Mouse (Mus musculus) embryonic facial prominence, embryonic 15.5 days (tissue): ENCODE measurements around the gene Tbc1d20. TPM values are rescaled to one million over a fixed set of nuclear protein-coding genes. Genes with fewer than 3 reads are reported as not detected.

ENCODE experiments used
- ATAC-seq: fragments of 200-750 bp; cut with Nextera tagmentation; 2 replicates; pipeline ENCODE4 v1.8.0; 2017; ENCODE audit warnings: low read depth, moderate TSS enrichment; ENCODE audit not compliant: insufficient number of reproducible peaks, low FRiP score, low TSS enrichment
- H3K27ac ChIP-seq: fragments of 300-500 bp; sonication (generic); replicated peaks from 2 replicates; pipeline ENCODE4 v1.5.1; 2015; ENCODE audit warnings: mild to moderate bottlenecking, inconsistent platforms
- H3K27me3 ChIP-seq: fragments of 300-500 bp; sonication (generic); 2 replicates; pipeline ENCODE4 v1.6.1; 2015; ENCODE audit warnings: inconsistent platforms
- H3K36me3 ChIP-seq: fragments of 300-500 bp; sonication (generic); 2 replicates; pipeline ENCODE4 v1.6.1; 2015; ENCODE audit warnings: mild to moderate bottlenecking, inconsistent platforms
- H3K4me1 ChIP-seq: fragments of 300-500 bp; sonication (generic); 2 replicates; pipeline ENCODE4 v1.6.1; 2015; ENCODE audit warnings: inconsistent platforms
- H3K4me2 ChIP-seq: fragments of 300-500 bp; sonication (generic); replicated peaks from 2 replicates; pipeline ENCODE4 v1.6.1; 2015; ENCODE audit warnings: mild to moderate bottlenecking, inconsistent platforms
- H3K4me3 ChIP-seq: fragments of 300-500 bp; sonication (generic); replicated peaks from 2 replicates; pipeline ENCODE4 v1.5.1; 2015; ENCODE audit warnings: mild to moderate bottlenecking, inconsistent platforms
- H3K9ac ChIP-seq: fragments of 300-500 bp; sonication (generic); 2 replicates; pipeline ENCODE4 v1.6.1; 2015; ENCODE audit warnings: inconsistent platforms
- H3K9me3 ChIP-seq: fragments of 300-500 bp; sonication (generic); replicated peaks from 2 replicates; pipeline ENCODE4 v1.6.1; 2016; ENCODE audit warnings: inconsistent platforms
- WGBS: fragments of 180-500 bp; shearing (Covaris S2); methylation state at CpG from one replicate; pipeline ENCODE4 v1.1.7; 2015; 5-methylcytosine and 5-hydroxymethylcytosine counted together
- polyA plus RNA-seq: library from polyadenylated mRNA; unstranded; fragments of >200 nt; fragmentation: Nextera tagmentation; extraction: Ambion mirVana; gene quantifications from 2 replicates; pipeline ENCODE4 v1.2.1, GENCODE M21; 2015

Tbc1d20 gene
- polyA plus RNA-seq, 1 experiment from 2014 or later, result 47.6 TPM

- ATAC-seq, result no peak
Measured at GRCm38 (mm10) chr2:152339631-152340179, 46.1 kb downstream of the Tbc1d20 start.

DNA sequence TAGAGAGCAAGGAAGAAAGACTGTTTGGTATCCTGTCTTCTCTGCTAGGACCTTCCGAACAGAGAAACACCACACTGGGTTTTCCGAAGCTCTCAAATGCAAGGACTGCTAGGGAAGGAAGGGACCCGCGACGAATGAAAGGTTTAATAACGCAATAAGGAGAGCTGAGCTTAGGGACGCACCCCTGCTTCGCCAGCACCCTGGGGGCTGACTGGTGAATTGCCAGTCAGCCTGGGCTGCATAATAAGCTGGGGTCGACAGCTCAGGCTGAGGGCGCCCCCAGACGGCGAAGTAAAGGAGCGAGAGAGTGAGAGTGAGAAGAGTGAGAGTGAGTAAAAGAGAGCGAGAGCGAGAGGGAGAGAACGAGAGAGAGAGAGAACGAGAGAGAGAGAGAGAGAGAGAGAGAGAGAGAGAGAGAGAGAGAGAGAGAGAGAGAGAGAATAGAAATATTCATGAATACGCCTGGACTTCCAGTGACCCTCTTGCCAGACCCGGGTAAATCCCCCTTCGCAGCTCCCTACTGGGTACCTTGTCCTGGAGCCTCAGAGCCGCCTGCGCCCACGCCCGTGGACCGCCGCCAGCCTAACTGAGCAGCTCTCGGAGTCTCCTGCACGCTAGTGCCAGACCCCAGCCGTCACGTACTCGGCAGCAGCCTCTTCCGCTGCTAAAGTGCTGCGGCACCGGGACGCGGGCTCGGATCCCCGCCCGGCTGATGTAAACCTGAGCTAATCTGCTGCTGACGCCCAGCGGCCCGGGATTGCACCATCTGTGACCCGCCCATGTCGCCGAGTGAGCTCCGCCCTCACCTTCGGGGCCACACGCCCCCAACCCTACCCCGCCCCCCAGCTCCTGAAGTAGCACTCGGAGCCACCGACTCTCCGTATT is 49.9 kb downstream of the Tbc1d20 start, which contains the start of gene Trib3:
Gene Trib3 (minus strand): TSS at position 704 of the 885 bp plus-strand sequence.
- Histone ChIP-seq H3K27me3 (0 out of 2 replicates have a peak, but pooled peaks cover 3% of the 10 kb centered on the region), H3K27ac (no peak within 1 kb of the TSS), H3K36me3 (no peaks in the 10 kb centered on the region), H3K4me2 (peak within 1 kb of the TSS; percentile 95), H3K4me1 (peaks cover 13% of the 10 kb centered on the region), H3K4me3 (peak within 1 kb of the TSS; percentile 56), H3K9ac (peak within 1 kb of the TSS; percentile 24), H3K9me3 (no peaks in the 10 kb centered on the region)
- ATAC-seq, result peak; percentile 79
- under 1% methylated on average over 52 of the region's 52 CpGs for WGBS

More at GRCm38 (mm10) chr2:152339631-152340179, 46.1 kb downstream of the Tbc1d20 start:
- Histone ChIP-seq H3K4me2 (no peak overlapping the region), H3K9me3 (no peaks in the 10 kb centered on the region), H3K4me1 (peaks cover 13% of the 10 kb centered on the region), H3K27ac (no peak overlapping the region), H3K4me3 (no peak overlapping the region), H3K27me3 (0 out of 2 replicates have a peak, but pooled peaks cover 3% of the 10 kb centered on the region), H3K36me3 (no peaks in the 10 kb centered on the region), H3K9ac (no peak overlapping the region)
- WGBS, result 88% methylated on average over 22 of the region's 22 CpGs

- ATAC-seq, result no peak
- Histone ChIP-seq H3K9me3 (no peaks in the 10 kb centered on the region), H3K27ac (no peak overlapping the region), H3K4me3 (peak overlapping the region; percentile 56), H3K4me2 (peak overlapping the region; percentile 95), H3K4me1 (peaks cover 13% of the 10 kb centered on the region), H3K27me3 (0 out of 2 replicates have a peak, but pooled peaks cover 3% of the 10 kb centered on the region), H3K36me3 (no peaks in the 10 kb centered on the region), H3K9ac (peak overlapping the region; percentile 24; the same call in 1 of the 2 replicates)
- WGBS, result 9% methylated on average over 10 of the region's 10 CpGs
Measured at GRCm38 (mm10) chr2:152344361-152344760, 50.7 kb downstream of the Tbc1d20 start.

DNA sequence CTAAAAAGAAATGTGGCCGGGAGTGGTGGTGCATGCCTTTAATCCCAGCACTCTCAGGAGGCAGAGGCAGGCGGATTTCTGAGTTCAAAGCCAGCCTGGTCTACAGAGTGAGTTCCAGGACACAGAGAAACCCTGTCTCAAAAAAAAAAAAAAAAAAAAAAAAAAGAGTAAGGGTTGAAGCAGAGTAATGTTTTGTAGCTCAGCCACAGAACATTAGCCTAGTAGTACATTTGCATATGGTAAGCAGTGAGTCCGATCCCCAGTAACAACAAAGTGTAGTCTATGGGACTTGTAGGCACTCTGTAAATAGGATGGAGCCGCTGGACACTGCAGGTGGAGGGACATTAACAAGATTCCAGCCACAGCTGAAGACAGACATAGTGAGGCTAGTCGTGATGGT is 51.3 kb downstream of the Tbc1d20 start:
- no peak for ATAC-seq
- H3K27ac ChIP-seq, result no peak overlapping the region
- H3K27me3 ChIP-seq, result 0 out of 2 replicates have a peak, but pooled peaks cover 3% of the 10 kb centered on the region
- H3K4me1 ChIP-seq, result peaks cover 13% of the 10 kb centered on the region
- H3K9me3 ChIP-seq, result no peaks in the 10 kb centered on the region
- no peak overlapping the region for H3K9ac ChIP-seq
- 63% methylated on average over 5 of the region's 5 CpGs for WGBS
- no peaks in the 10 kb centered on the region for H3K36me3 ChIP-seq
- no peak overlapping the region for H3K4me2 ChIP-seq
- H3K4me3 ChIP-seq, result no peak overlapping the region

GRCm38 (mm10) chr2:152345393-152345792 is 51.8 kb downstream of the Tbc1d20 start:
- ATAC-seq, result no peak
- Histone ChIP-seq H3K27me3 (0 out of 2 replicates have a peak, but pooled peaks cover 3% of the 10 kb centered on the region), H3K9me3 (no peaks in the 10 kb centered on the region), H3K9ac (no peak overlapping the region), H3K36me3 (no peaks in the 10 kb centered on the region), H3K4me1 (peaks cover 13% of the 10 kb centered on the region), H3K4me2 (no peak overlapping the region), H3K4me3 (no peak overlapping the region), H3K27ac (no peak overlapping the region)
- 56% methylated on average over 6 of the region's 6 CpGs for WGBS

DNA sequence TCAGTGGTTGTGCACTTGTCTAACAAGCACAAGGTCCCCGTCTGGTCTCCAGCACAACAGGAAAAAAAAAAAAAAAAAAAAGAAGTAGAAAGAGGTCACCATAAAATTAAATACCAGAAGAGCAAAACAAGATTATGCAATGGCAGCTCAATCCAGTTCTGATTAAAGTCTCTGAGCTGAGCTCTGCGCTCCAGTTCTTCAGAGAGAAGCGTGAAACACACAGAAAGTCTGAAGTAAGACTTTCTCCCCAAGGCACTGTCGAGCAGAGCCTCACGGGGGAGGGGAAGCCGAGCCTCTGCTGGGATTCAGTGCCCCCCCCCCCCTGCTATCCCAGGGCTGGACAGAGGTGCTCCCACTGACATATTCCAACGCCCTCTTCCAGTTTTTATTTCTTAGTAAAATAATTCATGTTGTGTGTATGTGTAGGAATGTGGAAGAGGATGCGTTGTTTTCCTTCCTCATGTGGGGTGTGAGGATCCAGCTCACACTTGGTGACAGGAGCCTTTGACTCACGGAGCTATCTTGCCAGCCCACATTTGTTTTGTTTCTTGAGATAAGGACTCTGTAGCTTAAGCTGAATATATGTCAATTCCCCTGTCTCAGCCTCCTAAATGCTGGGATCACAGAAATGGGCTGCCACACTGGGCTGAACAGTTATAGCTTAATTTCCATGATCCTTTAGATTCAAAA is 53.3 kb downstream of the Tbc1d20 start:
- H3K9ac ChIP-seq, result no peak overlapping the region
- no peak overlapping the region for H3K4me3 ChIP-seq
- no peak overlapping the region for H3K4me2 ChIP-seq
- H3K4me1 ChIP-seq, result peaks cover 13% of the 10 kb centered on the region
- 30% methylated on average over 9 of the region's 9 CpGs for WGBS
- no peak overlapping the region for H3K27ac ChIP-seq
- 0 out of 2 replicates have a peak, but pooled peaks cover 3% of the 10 kb centered on the region for H3K27me3 ChIP-seq
- no peaks in the 10 kb centered on the region for H3K36me3 ChIP-seq
- no peaks in the 10 kb centered on the region for H3K9me3 ChIP-seq
- no peak for ATAC-seq

DNA sequence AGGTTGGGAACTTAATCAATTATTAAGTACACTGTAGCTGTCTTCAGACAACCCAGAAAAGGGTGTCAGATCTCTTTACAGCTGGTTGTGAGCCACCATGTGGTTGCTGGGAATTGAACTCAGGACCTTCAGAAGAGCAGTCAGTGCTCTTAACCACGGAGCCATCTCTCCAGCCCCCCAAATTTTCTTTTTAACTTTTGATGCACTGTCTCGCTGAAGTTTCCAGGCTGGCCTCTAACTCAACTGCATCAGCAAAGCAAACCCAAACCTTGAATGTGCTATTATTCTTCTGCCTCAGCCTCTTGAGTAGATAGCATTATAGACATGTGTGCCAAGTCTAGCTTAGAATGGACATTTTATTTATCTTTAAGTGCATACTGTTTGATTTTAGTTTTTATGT is 54.1 kb downstream of the Tbc1d20 start:
- Histone ChIP-seq H3K4me3 (no peak overlapping the region), H3K36me3 (no peaks in the 10 kb centered on the region), H3K9ac (no peak overlapping the region), H3K4me2 (no peak overlapping the region), H3K4me1 (peaks cover 13% of the 10 kb centered on the region), H3K27ac (no peak overlapping the region), H3K9me3 (no peaks in the 10 kb centered on the region), H3K27me3 (0 out of 2 replicates have a peak, but pooled peaks cover 3% of the 10 kb centered on the region)
- no peak for ATAC-seq
- 67% methylated on average over 2 of the region's 2 CpGs for WGBS

GRCm38 (mm10) chr2:152349205-152349604 is 55.6 kb downstream of the Tbc1d20 start:
- no peaks in the 10 kb centered on the region for H3K9me3 ChIP-seq
- H3K27ac ChIP-seq, result no peak overlapping the region
- no peak overlapping the region for H3K4me2 ChIP-seq
- H3K27me3 ChIP-seq, result 0 out of 2 replicates have a peak, but pooled peaks cover 3% of the 10 kb centered on the region
- peaks cover 5% of the 10 kb centered on the region for H3K4me1 ChIP-seq
- no peaks in the 10 kb centered on the region for H3K36me3 ChIP-seq
- no peak overlapping the region for H3K4me3 ChIP-seq
- ATAC-seq, result no peak
- 73% methylated on average over 6 of the region's 6 CpGs for WGBS
- no peak overlapping the region for H3K9ac ChIP-seq

GRCm38 (mm10) chr2:152349842-152350540 is 56.4 kb downstream of the Tbc1d20 start:
- no peaks in the 10 kb centered on the region for H3K36me3 ChIP-seq
- no peaks in the 10 kb centered on the region for H3K4me1 ChIP-seq
- no peaks in the 10 kb centered on the region for H3K9me3 ChIP-seq
- no peak overlapping the region for H3K4me3 ChIP-seq
- ATAC-seq, result no peak
- H3K4me2 ChIP-seq, result no peak overlapping the region
- no peaks in the 10 kb centered on the region for H3K27me3 ChIP-seq
- no peak overlapping the region for H3K27ac ChIP-seq
- no peak overlapping the region for H3K9ac ChIP-seq
- WGBS, result 86% methylated on average over 8 of the region's 8 CpGs

- no peak for ATAC-seq
- no peak overlapping the region for H3K4me3 ChIP-seq
- H3K27me3 ChIP-seq, result no peaks in the 10 kb centered on the region
- no peaks in the 10 kb centered on the region for H3K36me3 ChIP-seq
- H3K4me2 ChIP-seq, result no peak overlapping the region
- H3K9me3 ChIP-seq, result no peaks in the 10 kb centered on the region
- no peak overlapping the region for H3K9ac ChIP-seq
- 87% methylated on average over 3 of the region's 3 CpGs for WGBS
- H3K27ac ChIP-seq, result no peak overlapping the region
- H3K4me1 ChIP-seq, result no peaks in the 10 kb centered on the region
Measured at GRCm38 (mm10) chr2:152357254-152357653, 63.6 kb downstream of the Tbc1d20 start.
